Mouse (Mus musculus) embryo, embryonic 10.5 days (tissue): Measurements from ENCODE around the gene Mobp.

ENCODE experiments used
- DNase-seq: peaks from one replicate; pipeline ENCODE4 v3.0.0-alpha.2; 2015; ENCODE audit warnings: low spot score

Mobp gene

GRCm38 (mm10) chr9:120134529-120135160, 14.9 kb upstream of the Mobp start:
- DNase-seq: no peak

- no peak for DNase-seq
These were observed 14.1 kb upstream of the Mobp start for GRCm38 (mm10) chr9:120135454-120135853.

- peak; percentile 91 for DNase-seq
These were observed 8.9 kb upstream of the Mobp start for GRCm38 (mm10) chr9:120140652-120141051.

GRCm38 (mm10) chr9:120144474-120144873, 5.0 kb upstream of the Mobp start:
- DNase-seq: no peak

GRCm38 (mm10) chr9:120151152-120151551, 1.6 kb downstream of the Mobp start:
- DNase-seq: no peak

GRCm38 (mm10) chr9:120151906-120152399, 2.4 kb downstream of the Mobp start:
- DNase-seq: no peak

- no peak for DNase-seq
These were observed 8.5 kb downstream of the Mobp start for GRCm38 (mm10) chr9:120158047-120158446.

- DNase-seq: no peak
These were observed 14.4 kb downstream of the Mobp start for GRCm38 (mm10) chr9:120163862-120164261.

- DNase-seq: no peak
These were observed 18.3 kb downstream of the Mobp start for GRCm38 (mm10) chr9:120167826-120168225.

GRCm38 (mm10) chr9:120171295-120171694, 21.8 kb downstream of the Mobp start:
- peak; percentile 75 for DNase-seq

- no peak for DNase-seq
These were observed 25.1 kb downstream of the Mobp start for GRCm38 (mm10) chr9:120174436-120175137.

- DNase-seq: no peak
These were observed 29.3 kb downstream of the Mobp start for GRCm38 (mm10) chr9:120178813-120179212.

GRCm38 (mm10) chr9:120184499-120184898, 35.0 kb downstream of the Mobp start:
- DNase-seq: peak; percentile 74

GRCm38 (mm10) chr9:120186856-120187255, 37.3 kb downstream of the Mobp start:
- DNase-seq: no peak

GRCm38 (mm10) chr9:120190891-120191290, 41.4 kb downstream of the Mobp start:
- peak; percentile 6 for DNase-seq

- peak; percentile 96 for DNase-seq
These were observed 42.0 kb downstream of the Mobp start for GRCm38 (mm10) chr9:120191362-120192098.

- no peak for DNase-seq
These were observed 43.2 kb downstream of the Mobp start for GRCm38 (mm10) chr9:120192742-120193141.

- DNase-seq: no peak
These were observed 51.4 kb downstream of the Mobp start for GRCm38 (mm10) chr9:120200873-120201272.

GRCm38 (mm10) chr9:120201743-120202142, 52.2 kb downstream of the Mobp start:
- DNase-seq: no peak

GRCm38 (mm10) chr9:120202683-120203082, 53.2 kb downstream of the Mobp start:
- peak; percentile 53 for DNase-seq

GRCm38 (mm10) chr9:120203936-120204335, 54.4 kb downstream of the Mobp start:
- no peak for DNase-seq

- no peak for DNase-seq
These were observed 57.4 kb downstream of the Mobp start for GRCm38 (mm10) chr9:120206897-120207296.

- DNase-seq: peak; percentile 38
These were observed 60.6 kb downstream of the Mobp start for GRCm38 (mm10) chr9:120210068-120210467.
